Mouse (Mus musculus) heart, adult 2 months (tissue): ENCODE data around the gene Ttc28. TPM values are rescaled to one million over a fixed set of nuclear protein-coding genes. Genes with fewer than 3 reads are reported as not detected.

ENCODE experiments used
- DNase-seq, 2 experiments: peaks; one replicate each; pipeline ENCODE4 v3.0.0; 2021
- H3K27ac ChIP-seq: fragments of 200-600 bp; 2 replicates; pipeline ENCODE4 v1.8.1; 2022
- H3K27me3 ChIP-seq: fragments of 200-500 bp; 2 replicates; pipeline ENCODE4 v1.6.1; 2012; ENCODE audit warnings: mild to moderate bottlenecking, low read length, inconsistent platforms, mixed read lengths; ENCODE audit not compliant: control insufficient read depth, insufficient read depth
- H3K36me3 ChIP-seq: fragments of 200-500 bp; 2 replicates; pipeline ENCODE4 v1.6.1; 2012; ENCODE audit warnings: low read length, inconsistent platforms; ENCODE audit not compliant: control insufficient read depth, insufficient read depth
- H3K4me1 ChIP-seq: fragments of 200-500 bp; 2 replicates; pipeline ENCODE4 v1.6.1; 2011; ENCODE audit warnings: low read length; ENCODE audit not compliant: control insufficient read depth, insufficient read depth
- H3K4me3 ChIP-seq: fragments of 200-600 bp; 2 replicates; pipeline ENCODE4 v1.8.1; 2022
- H3K79me2 ChIP-seq: fragments of 200-500 bp; replicated peaks from 2 replicates; pipeline ENCODE4 v1.6.1; 2012; ENCODE audit warnings: mild to moderate bottlenecking, inconsistent platforms, low read length, moderate library complexity, mixed read lengths; ENCODE audit not compliant: control insufficient read depth, insufficient read depth
- H3K9ac ChIP-seq: fragments of 200-500 bp; 2 replicates; pipeline ENCODE4 v1.6.1; 2012; ENCODE audit warnings: low read depth, mild to moderate bottlenecking, control low read depth, inconsistent platforms, low read length, mixed read lengths
- CTCF ChIP-seq: fragments of 200-600 bp; IDR thresholded peaks from 2 replicates; pipeline ENCODE4 v1.8.1; 2022; ENCODE audit warnings: antibody characterized with exemption, mild to moderate bottlenecking, moderate library complexity
- EP300 ChIP-seq: fragments of 200-500 bp; IDR thresholded peaks from 2 replicates; pipeline ENCODE4 v1.6.1; 2011; ENCODE audit warnings: low read depth, low read length, control low read depth; ENCODE audit not compliant: insufficient read depth
- POLR2A ChIP-seq: fragments of 200-500 bp; IDR thresholded peaks from 2 replicates; pipeline ENCODE4 v1.6.1; 2011; ENCODE audit warnings: mild to moderate bottlenecking, low read depth, low read length, control low read depth; ENCODE audit not compliant: insufficient read depth
- WGBS: fragments of 180-500 bp; shearing (Covaris S2); methylation state at CpG from one replicate; pipeline ENCODE4 v1.1.7; 2018; 5-methylcytosine and 5-hydroxymethylcytosine counted together
- intact Hi-C: fragments of 180-260 bp; cut with DNase I; formaldehyde crosslinking; loops from one replicate; pipeline ENCODE4 v1.15.1; 2025
- polyA plus RNA-seq: library from polyadenylated mRNA; depleted of rRNA; stranded (reverse); fragments of >200 nt; gene quantifications from 2 replicates; pipeline ENCODE4 v1.2.3, GENCODE M21; 2012
- total RNA-seq, 2 experiments: library from RNA; stranded (reverse); gene quantifications; 2 replicates each; pipeline ENCODE4 v1.2.3; 2021

The Ttc28 gene
- total and polyA plus RNA-seq, 3 experiments, result 7.2 to 15.0 (median 12.3) TPM

DNA sequence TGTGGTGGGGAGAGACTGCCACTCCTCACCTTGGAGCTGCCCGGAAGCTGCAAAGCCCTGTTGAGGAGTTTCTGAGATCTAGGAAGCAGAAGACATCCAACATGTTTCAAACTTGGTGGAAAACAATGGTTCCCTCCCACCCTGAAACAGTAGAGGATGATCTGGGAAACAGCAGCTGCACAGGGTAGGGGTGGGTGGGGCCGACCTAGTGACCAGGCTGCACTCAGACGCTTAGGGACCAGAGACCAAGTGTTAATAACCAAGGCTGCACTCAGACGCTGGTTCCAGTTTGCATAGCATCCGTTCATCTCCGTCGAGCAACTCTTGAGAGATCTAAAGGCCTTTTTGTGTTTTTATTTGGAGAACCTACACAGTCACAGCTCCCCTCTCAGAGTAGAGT lies 133.0 kb downstream of the Ttc28 start:
- no peak overlapping the region for H3K9ac ChIP-seq
- 67% methylated on average over 7 of the region's 7 CpGs for WGBS
- peaks cover 9% of the 10 kb centered on the region for H3K4me1 ChIP-seq
- no peak for DNase-seq
- H3K27ac ChIP-seq, result no peak overlapping the region
- TF ChIP-seq POLR2A (no peak), CTCF (no peak), EP300 (no peak)
- H3K4me3 ChIP-seq, result no peak overlapping the region
- no peaks in the 10 kb centered on the region for H3K27me3 ChIP-seq
- H3K36me3 ChIP-seq, result 0 out of 2 replicates have a peak, but pooled peaks cover 2% of the 10 kb centered on the region
- peaks cover 2% of the 10 kb centered on the region; the same call in 1 of the 2 replicates for H3K79me2 ChIP-seq
- intact Hi-C loops, result no loop called here

DNA sequence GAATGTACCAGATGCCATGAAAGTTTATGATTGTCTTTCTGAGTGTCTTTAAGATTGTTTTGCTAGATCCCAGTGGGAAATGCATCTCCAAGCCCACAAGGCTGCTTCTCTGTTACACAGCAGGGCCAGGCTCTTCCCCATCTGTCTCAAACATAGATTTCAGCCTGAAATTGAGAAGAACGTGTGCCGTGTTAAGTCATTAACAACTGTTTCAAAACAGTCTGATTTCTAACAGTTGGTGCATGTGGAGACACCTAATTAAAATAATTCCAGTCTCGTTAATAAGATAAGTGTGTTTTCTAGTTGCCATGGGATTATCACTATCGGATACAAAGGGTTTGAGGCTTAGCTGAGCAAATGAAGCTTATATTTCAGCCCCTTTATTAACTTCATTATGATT lies 135.4 kb downstream of the Ttc28 start:
- Histone ChIP-seq H3K27me3 (no peaks in the 10 kb centered on the region), H3K4me1 (peaks cover 9% of the 10 kb centered on the region), H3K4me3 (no peak overlapping the region), H3K27ac (no peak overlapping the region), H3K9ac (no peak overlapping the region), H3K36me3 (0 out of 2 replicates have a peak, but pooled peaks cover 2% of the 10 kb centered on the region), H3K79me2 (peaks cover 2% of the 10 kb centered on the region; the same call in 1 of the 2 replicates)
- no peak for DNase-seq
- 85% methylated on average over 4 of the region's 4 CpGs for WGBS
- TF ChIP-seq EP300 (no peak), CTCF (no peak), POLR2A (no peak)
- intact Hi-C loops, result no loop called here

DNA sequence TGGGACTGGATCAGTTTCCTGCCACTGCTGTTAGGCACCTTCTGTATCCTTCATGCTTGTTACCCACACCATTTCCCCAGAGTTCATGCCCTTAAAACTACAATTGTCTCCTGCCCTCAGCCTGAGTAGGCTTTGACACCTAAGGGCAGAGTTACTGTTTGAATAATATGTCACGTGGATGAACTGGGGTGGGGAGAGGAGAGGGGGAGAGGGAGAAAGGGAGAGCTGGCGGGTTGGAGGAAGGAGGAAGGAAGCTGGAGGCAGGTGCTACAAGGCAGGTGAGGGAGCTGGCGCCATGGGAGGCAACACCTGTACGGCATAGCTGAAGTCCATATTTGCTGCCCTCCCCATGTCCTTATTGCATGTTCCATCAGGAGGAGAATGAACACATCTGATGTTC lies 137.7 kb downstream of the Ttc28 start:
- intact Hi-C loops, result no loop called here

DNA sequence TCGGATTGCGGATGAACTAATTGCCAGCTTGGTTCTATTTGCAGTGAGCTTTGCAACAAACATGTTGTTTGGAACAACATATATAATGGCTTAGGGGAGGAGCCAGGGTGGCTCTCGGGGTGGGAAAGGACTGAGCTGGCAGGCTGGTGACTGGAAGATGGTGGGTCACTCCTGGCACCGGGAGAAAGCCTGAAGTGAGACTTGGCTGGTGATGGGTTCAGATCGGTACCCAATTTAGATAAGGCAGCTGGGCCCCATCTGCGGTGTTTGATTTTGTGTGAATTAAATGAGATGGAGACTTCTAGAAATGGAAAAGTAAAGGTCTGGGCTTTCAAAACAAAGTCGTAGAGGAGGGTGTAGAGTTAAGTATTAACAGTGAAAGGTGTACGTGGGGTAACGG lies 142.7 kb downstream of the Ttc28 start:
- DNase-seq, result no peak
- no peak overlapping the region for H3K9ac ChIP-seq

More for the DNA sequence above, 137.7 kb downstream of the Ttc28 start:
- no peak for TF ChIP-seq POLR2A
- no peak for TF ChIP-seq EP300
- TF ChIP-seq CTCF, result no peak
- Histone ChIP-seq H3K9ac (no peak overlapping the region), H3K27ac (no peak overlapping the region), H3K27me3 (no peaks in the 10 kb centered on the region), H3K4me1 (no peaks in the 10 kb centered on the region; the same call in 1 of the 2 replicates), H3K4me3 (no peak overlapping the region), H3K79me2 (peaks cover 4% of the 10 kb centered on the region; the same call in 1 of the 2 replicates), H3K36me3 (no peaks in the 10 kb centered on the region)
- WGBS, result 66% methylated on average over 4 of the region's 4 CpGs
- DNase-seq, result no peak

DNA sequence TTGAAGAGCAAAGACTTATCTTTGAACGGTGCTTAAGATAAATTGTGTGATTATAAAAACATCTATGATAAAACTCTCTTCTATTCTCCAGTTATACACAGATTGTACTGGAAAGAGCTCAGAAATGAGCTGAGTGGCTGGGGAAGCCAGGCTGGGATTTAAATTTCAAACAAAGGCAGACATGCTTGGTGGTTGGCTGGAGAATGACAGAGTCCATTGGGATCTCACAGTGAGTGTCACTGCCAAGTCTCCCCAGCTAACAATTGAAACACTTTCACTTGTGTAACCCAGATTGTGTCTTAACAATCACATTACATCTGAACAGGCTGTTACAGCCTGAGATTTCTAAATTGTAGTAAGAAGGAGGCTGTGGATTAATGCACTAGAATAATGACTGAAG lies 143.3 kb downstream of the Ttc28 start:
- Histone ChIP-seq H3K79me2 (peaks cover 3% of the 10 kb centered on the region; the same call in 1 of the 2 replicates), H3K36me3 (no peaks in the 10 kb centered on the region), H3K27ac (no peak overlapping the region), H3K27me3 (no peaks in the 10 kb centered on the region), H3K9ac (no peak overlapping the region), H3K4me1 (peaks cover 3% of the 10 kb centered on the region; the same call in 1 of the 2 replicates), H3K4me3 (no peak overlapping the region)
- no peak for TF ChIP-seq CTCF
- TF ChIP-seq POLR2A, result no peak
- TF ChIP-seq EP300, result no peak
- DNase-seq, result no peak
- 47% methylated on average over 1 of the region's 1 CpGs for WGBS
- intact Hi-C loops, result no loop called here

More for the DNA sequence above, 142.7 kb downstream of the Ttc28 start:
- Histone ChIP-seq H3K36me3 (no peaks in the 10 kb centered on the region), H3K4me1 (peaks cover 3% of the 10 kb centered on the region; the same call in 1 of the 2 replicates), H3K79me2 (peaks cover 3% of the 10 kb centered on the region; the same call in 1 of the 2 replicates), H3K27ac (no peak overlapping the region), H3K27me3 (no peaks in the 10 kb centered on the region), H3K4me3 (no peak overlapping the region)
- intact Hi-C loops, result no loop called here
- WGBS, result 88% methylated on average over 9 of the region's 9 CpGs
- TF ChIP-seq EP300 (no peak), POLR2A (no peak), CTCF (no peak)

DNA sequence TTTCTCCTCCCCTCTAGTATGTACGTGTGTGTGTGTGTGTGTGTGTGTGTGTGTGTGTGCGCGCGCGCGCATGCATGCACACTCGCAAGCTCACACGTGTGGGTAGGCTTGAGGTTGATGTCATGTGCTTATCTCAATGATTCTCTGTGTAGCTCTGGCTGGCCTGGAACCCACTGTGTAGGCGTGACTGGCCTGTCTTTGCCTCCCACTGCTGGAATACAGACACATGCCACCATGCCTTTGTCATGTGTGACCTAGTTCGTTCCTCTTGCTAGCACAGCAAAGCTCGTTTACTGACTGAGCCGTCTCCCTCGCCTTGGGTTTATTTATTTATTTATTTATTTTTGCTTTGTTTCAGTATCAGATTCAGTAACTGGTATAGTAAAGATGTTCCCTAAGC lies 145.0 kb downstream of the Ttc28 start:
- Histone ChIP-seq H3K36me3 (no peaks in the 10 kb centered on the region), H3K79me2 (peaks cover 3% of the 10 kb centered on the region; the same call in 1 of the 2 replicates), H3K27ac (no peak overlapping the region), H3K4me1 (peaks cover 5% of the 10 kb centered on the region; the same call in 1 of the 2 replicates), H3K9ac (no peak overlapping the region), H3K27me3 (no peaks in the 10 kb centered on the region), H3K4me3 (no peak overlapping the region)
- DNase-seq, result no peak
- 90% methylated on average over 13 of the region's 13 CpGs for WGBS
- no peak for TF ChIP-seq POLR2A
- no peak for TF ChIP-seq EP300
- TF ChIP-seq CTCF, result no peak
- intact Hi-C loops, result no loop called here
